Comparison of ENCODE assay signal across 15 mouse cellular contexts in genomic region chr6:54114412-54114811, GRCm38 (mm10).
DNase-seq lines count a peak whose midpoint lies in the region; ATAC-seq and TF ChIP-seq lines count a peak whose summit lies in the region.
"Had no signal": no experiment of that assay in that cellular context is flagged by ENCODE, and none has a peak within 500 bp of the region (broad histone marks: within the 10 kb centered on the region; RNA-seq: fewer than 3 reads in every experiment).

No protein-coding gene starts in this region.

- 15% methylated on average over 6 of the region's 6 CpGs for WGBS in cerebellum, adult 2 months
- 92% methylated on average over 6 of the region's 6 CpGs for WGBS in intestine, embryonic 15.5 days

- TF ChIP-seq POLR2A in cerebellum, adult 2 months (IDR thresholded peaks at IDR 0.05; ENCODE audit: borderline replicate concordance, insufficient read depth, low read length): no peak

- no peak for ATAC-seq in intestine, embryonic 15.5 days
- ATAC-seq: forebrain, embryonic 13.5 days; forebrain, embryonic 15.5 days; forebrain, postnatal 0 days had no signal

- H3K9me3 ChIP-seq in intestine, embryonic 15.5 days: no peaks in the 10 kb centered on the region
- H3K9me3 ChIP-seq: embryonic facial prominence, embryonic 10.5 days; embryonic facial prominence, embryonic 12.5 days; forebrain, embryonic 15.5 days had no signal

- peak overlapping the region; percentile 65 for H3K27ac ChIP-seq in cerebellum, adult 2 months (ENCODE audit: insufficient read depth, low read length)
- no peak overlapping the region for H3K27ac ChIP-seq in intestine, embryonic 15.5 days
- H3K27ac ChIP-seq: embryonic facial prominence, embryonic 10.5 days; embryonic facial prominence, embryonic 12.5 days; forebrain, embryonic 13.5 days; forebrain, embryonic 15.5 days had no signal

- DNase-seq in cerebellum, adult 2 months: peak; percentile 55 to 56
- DNase-seq in cerebellum, adult 11 months: no peak
- DNase-seq in cerebellum, postnatal 10 days: peak; percentile 50 to 62
- no peak for DNase-seq in cerebellum, adult 9-10 months
- peak; percentile 70 for DNase-seq in heart, adult 11 months
- no peak for DNase-seq in heart, postnatal 4 days
- DNase-seq: adrenal gland, adult 2 months; adrenal gland, postnatal 10 days; adrenal gland, postnatal 25 days; forebrain, postnatal 0 days had no signal

- no peaks in the 10 kb centered on the region for H3K27me3 ChIP-seq in cerebellum, adult 2 months (ENCODE audit: control insufficient read depth, insufficient read depth, low read length)
- no peaks in the 10 kb centered on the region for H3K27me3 ChIP-seq in intestine, embryonic 15.5 days (replicated peaks)
- H3K27me3 ChIP-seq: embryonic facial prominence, embryonic 12.5 days; forebrain, embryonic 13.5 days; forebrain, embryonic 15.5 days had no signal

- H3K4me3 ChIP-seq in cerebellum, adult 2 months (replicated peaks; ENCODE audit: insufficient read depth, low read depth, low read length): no peak overlapping the region
- no peak overlapping the region for H3K4me3 ChIP-seq in intestine, embryonic 15.5 days (replicated peaks)
- H3K4me3 ChIP-seq: embryonic facial prominence, embryonic 10.5 days; embryonic facial prominence, embryonic 12.5 days; forebrain, embryonic 13.5 days; forebrain, embryonic 15.5 days had no signal

- no peak overlapping the region for H3K9ac ChIP-seq in intestine, embryonic 15.5 days
- H3K9ac ChIP-seq: embryonic facial prominence, embryonic 12.5 days; forebrain, embryonic 13.5 days; forebrain, embryonic 15.5 days; forebrain, postnatal 0 days had no signal

- H3K4me2 ChIP-seq in intestine, embryonic 15.5 days (replicated peaks): no peak overlapping the region
- H3K4me2 ChIP-seq: embryonic facial prominence, embryonic 12.5 days; forebrain, embryonic 13.5 days; forebrain, embryonic 15.5 days had no signal

- TF ChIP-seq CTCF in cerebellum, adult 2 months (IDR thresholded peaks at IDR 0.05; ENCODE audit: borderline replicate concordance, insufficient read depth, low read depth, low read length): no peak

- no peaks in the 10 kb centered on the region for H3K36me3 ChIP-seq in intestine, embryonic 15.5 days
- H3K36me3 ChIP-seq: embryonic facial prominence, embryonic 10.5 days; embryonic facial prominence, embryonic 12.5 days; forebrain, embryonic 15.5 days had no signal

- H3K4me1 ChIP-seq in cerebellum, adult 2 months (ENCODE audit: control insufficient read depth, insufficient read depth, low read length): peaks cover 81% of the 10 kb centered on the region
- 0 out of 2 replicates have a peak, but pooled peaks cover 6% of the 10 kb centered on the region for H3K4me1 ChIP-seq in intestine, embryonic 15.5 days (replicated peaks)

Comparison
In these comparisons a context has a peak if more than half of its experiments do, and no peak if none do; other contexts are left out.
1. DNase-seq: peak in cerebellum, adult 2 months (2 of 2), cerebellum, postnatal 10 days (2 of 2) and heart, adult 11 months (single experiment); none in cerebellum, adult 11 months (single experiment), cerebellum, adult 9-10 months (single experiment) and heart, postnatal 4 days (single experiment).